Mouse (Mus musculus) embryonic fibroblast, embryonic 13.5 days (primary cell): ENCODE measurements around the gene Rom1.

Experiments
- CTCF ChIP-seq: IDR thresholded peaks from 2 replicates; pipeline ENCODE4 v1.5.1; 2011; ENCODE audit warnings: mild to moderate bottlenecking, control low read depth, low read length, moderate library complexity, borderline replicate concordance; ENCODE audit not compliant: insufficient read depth
- POLR2A ChIP-seq: IDR thresholded peaks from 2 replicates; pipeline ENCODE4 v1.6.1; 2011; ENCODE audit warnings: low read depth, mild to moderate bottlenecking, control low read depth, low read length, moderate library complexity

- TF ChIP-seq CTCF, result no peak
- TF ChIP-seq POLR2A, result no peak
Observed at GRCm38 (mm10) chr19:8930771-8931170, 1.6 kb upstream of the Rom1 start.
